Comparison of ENCODE assay signal across 17 mouse cellular contexts in genomic region chr15:80892341-80892740, GRCm38 (mm10).
"Had no signal": no experiment of that assay in that cellular context is flagged by ENCODE, and none has a peak within 500 bp of the region (broad histone marks: within the 10 kb centered on the region; RNA-seq: fewer than 3 reads in every experiment).

No protein-coding gene starts in this region.

- ATAC-seq: liver, embryonic 12.5 days; midbrain, embryonic 16.5 days had no signal

- H3K4me1 ChIP-seq: liver, embryonic 12.5 days; midbrain, embryonic 10.5 days; midbrain, embryonic 12.5 days; neural tube, embryonic 12.5 days had no signal

- H3K9me3 ChIP-seq: liver, embryonic 12.5 days; midbrain, embryonic 10.5 days; midbrain, embryonic 12.5 days; neural tube, embryonic 12.5 days had no signal

- DNase-seq: lung, adult 18-20 months; lung, embryonic 14.5 days; lung, postnatal 10 days; lung, postnatal 36 days; midbrain, embryonic 14.5 days; right cerebral cortex, postnatal 25 days; right cerebral cortex, postnatal 4 days; spleen, adult 18-20 months; thymus, adult 18-20 months; thymus, postnatal 25 days had no signal

- H3K4me3 ChIP-seq: liver, embryonic 12.5 days; midbrain, embryonic 10.5 days; midbrain, embryonic 12.5 days; myocyte; neural tube, embryonic 12.5 days had no signal

- H3K27ac ChIP-seq: liver, embryonic 12.5 days; liver, embryonic 14.5 days; midbrain, embryonic 10.5 days; midbrain, embryonic 12.5 days; neural tube, embryonic 12.5 days had no signal

- H3K27me3 ChIP-seq: liver, embryonic 12.5 days; midbrain, embryonic 12.5 days; neural tube, embryonic 12.5 days had no signal
